Mouse (Mus musculus) E14TG2a.4 (cell line): ENCODE data around the gene Terf2.
A peak's percentile ranks its signal among the peaks of the same experiment; 100 is the strongest.

Source experiments
- H3K27me3 ChIP-seq: 2 replicates; pipeline ENCODE4 v1.6.1; 2014; ENCODE audit warnings: low read length, control low read depth; ENCODE audit not compliant: insufficient read depth
- H3K36me3 ChIP-seq: 2 replicates; pipeline ENCODE4 v1.6.1; 2014; ENCODE audit warnings: low read length, control low read depth; ENCODE audit not compliant: insufficient read depth
- H3K4me1 ChIP-seq: replicated peaks from 2 replicates; pipeline ENCODE4 v1.6.1; 2014; ENCODE audit warnings: low read depth, low read length, control low read depth
- H3K4me3 ChIP-seq: replicated peaks from 2 replicates; pipeline ENCODE4 v1.5.1; 2014; ENCODE audit warnings: mild to moderate bottlenecking, low read length
- H3K9me3 ChIP-seq: 2 replicates; pipeline ENCODE4 v1.6.1; 2014; ENCODE audit warnings: low read length, control low read depth
- CTCF ChIP-seq: conservative IDR thresholded peaks from 2 replicates; pipeline ENCODE4 v1.5.1; 2014; ENCODE audit warnings: low read length
- NANOG ChIP-seq: IDR thresholded peaks from 2 replicates; pipeline ENCODE4 v1.6.1; 2014; ENCODE audit warnings: borderline replicate concordance, low read length, mixed read lengths
- POU5F1 ChIP-seq: IDR thresholded peaks from 2 replicates; pipeline ENCODE4 v1.6.1; 2014; ENCODE audit warnings: low read length, borderline replicate concordance

Terf2 gene

GRCm38 (mm10) chr8:107096366-107097036 lies at the start of gene Terf2:
Terf2 (minus strand) TSS chr8:107096547.
- peaks cover 35% of the 10 kb centered on the region for H3K4me1 ChIP-seq
- peak within 1 kb of the TSS; percentile 95 for H3K4me3 ChIP-seq
- H3K9me3 ChIP-seq: no peaks in the 10 kb centered on the region
- no peaks in the 10 kb centered on the region for H3K27me3 ChIP-seq
- TF ChIP-seq NANOG: no peak
- no peak for TF ChIP-seq CTCF
- no peak for TF ChIP-seq POU5F1
- H3K36me3 ChIP-seq: peaks cover 33% of the 10 kb centered on the region

- no peaks in the 10 kb centered on the region for H3K27me3 ChIP-seq
Measured at GRCm38 (mm10) chr8:107143501-107143900, 47.2 kb upstream of the Terf2 start.

GRCm38 (mm10) chr8:107142539-107142938 lies 46.2 kb upstream of the Terf2 start:
- TF ChIP-seq POU5F1 (no peak), CTCF (no peak), NANOG (no peak)
- no peak overlapping the region for H3K4me3 ChIP-seq
- H3K36me3 ChIP-seq: no peaks in the 10 kb centered on the region
- H3K4me1 ChIP-seq: peaks cover 46% of the 10 kb centered on the region
- no peaks in the 10 kb centered on the region for H3K9me3 ChIP-seq
- H3K27me3 ChIP-seq: no peaks in the 10 kb centered on the region

More at GRCm38 (mm10) chr8:107143501-107143900, 47.2 kb upstream of the Terf2 start:
- no peaks in the 10 kb centered on the region for H3K36me3 ChIP-seq
- H3K9me3 ChIP-seq: no peaks in the 10 kb centered on the region
- H3K4me3 ChIP-seq: no peak overlapping the region
- peaks cover 39% of the 10 kb centered on the region for H3K4me1 ChIP-seq
- TF ChIP-seq NANOG (no peak), POU5F1 (no peak), CTCF (no peak)

GRCm38 (mm10) chr8:107139704-107140470 lies 43.5 kb upstream of the Terf2 start:
- Histone ChIP-seq H3K4me3 (peak overlapping the region; percentile 54), H3K27me3 (no peaks in the 10 kb centered on the region), H3K36me3 (no peaks in the 10 kb centered on the region), H3K9me3 (no peaks in the 10 kb centered on the region), H3K4me1 (peaks cover 70% of the 10 kb centered on the region)
- TF ChIP-seq POU5F1 (no peak), NANOG (no peak), CTCF (no peak)

- no peaks in the 10 kb centered on the region for H3K36me3 ChIP-seq
- H3K4me1 ChIP-seq: peaks cover 75% of the 10 kb centered on the region
- no peak overlapping the region for H3K4me3 ChIP-seq
- no peaks in the 10 kb centered on the region for H3K27me3 ChIP-seq
- TF ChIP-seq POU5F1 (no peak), CTCF (no peak), NANOG (no peak)
- H3K9me3 ChIP-seq: no peaks in the 10 kb centered on the region
Measured at GRCm38 (mm10) chr8:107138338-107138737, 42.0 kb upstream of the Terf2 start.

- TF ChIP-seq CTCF (no peak), POU5F1 (no peak), NANOG (no peak)
- H3K4me3 ChIP-seq: no peak overlapping the region
- no peaks in the 10 kb centered on the region for H3K27me3 ChIP-seq
- peaks cover 75% of the 10 kb centered on the region for H3K4me1 ChIP-seq
- no peaks in the 10 kb centered on the region for H3K9me3 ChIP-seq
- no peaks in the 10 kb centered on the region for H3K36me3 ChIP-seq
Measured at GRCm38 (mm10) chr8:107137591-107137990, 41.2 kb upstream of the Terf2 start.

- TF ChIP-seq POU5F1 (no peak), NANOG (no peak), CTCF (no peak)
- no peaks in the 10 kb centered on the region for H3K9me3 ChIP-seq
- peaks cover 78% of the 10 kb centered on the region for H3K4me1 ChIP-seq
- H3K36me3 ChIP-seq: no peaks in the 10 kb centered on the region
- H3K27me3 ChIP-seq: no peaks in the 10 kb centered on the region
- no peak overlapping the region for H3K4me3 ChIP-seq
Measured at GRCm38 (mm10) chr8:107136003-107136612, 39.8 kb upstream of the Terf2 start.

GRCm38 (mm10) chr8:107133881-107134280 lies 37.5 kb upstream of the Terf2 start:
- peaks cover 86% of the 10 kb centered on the region for H3K4me1 ChIP-seq
- no peaks in the 10 kb centered on the region for H3K9me3 ChIP-seq
- H3K36me3 ChIP-seq: no peaks in the 10 kb centered on the region
- TF ChIP-seq POU5F1: no peak
- H3K27me3 ChIP-seq: no peaks in the 10 kb centered on the region
- peak overlapping the region; percentile 58 for H3K4me3 ChIP-seq
